ENCODE assay signal across 21 mouse cellular contexts in genomic region chr5:30353605-30354004, GRCm38 (mm10).
DNase-seq lines count a peak whose midpoint lies in the region; ATAC-seq and TF ChIP-seq lines count a peak whose summit lies in the region.
"Had no signal": no experiment of that assay in that cellular context is flagged by ENCODE, and none has a peak within 500 bp of the region (broad histone marks: within the 10 kb centered on the region; RNA-seq: fewer than 3 reads in every experiment).

No protein-coding gene starts in this region.

- no peaks in the 10 kb centered on the region for H3K36me3 ChIP-seq in heart, embryonic 16.5 days (ENCODE audit: control insufficient read depth, insufficient read depth)
- no peaks in the 10 kb centered on the region for H3K36me3 ChIP-seq in heart, adult 2 months (ENCODE audit: control insufficient read depth, insufficient read depth, low read length)
- H3K36me3 ChIP-seq in intestine, embryonic 15.5 days, result no peaks in the 10 kb centered on the region
- H3K36me3 ChIP-seq in thymus, adult 2 months (ENCODE audit: control insufficient read depth, insufficient read depth, low read length), result no peaks in the 10 kb centered on the region
- H3K36me3 ChIP-seq: embryonic facial prominence, embryonic 10.5 days; hindbrain, embryonic 13.5 days; limb, embryonic 10.5 days; midbrain, embryonic 15.5 days; neural tube, embryonic 15.5 days had no signal

- H3K4me3 ChIP-seq in heart, embryonic 16.5 days (ENCODE audit: low read length), result no peak overlapping the region
- no peak overlapping the region for H3K4me3 ChIP-seq in heart, adult 2 months
- H3K4me3 ChIP-seq in intestine, embryonic 15.5 days (replicated peaks), result no peak overlapping the region
- H3K4me3 ChIP-seq in thymus, adult 2 months (ENCODE audit: control insufficient read depth, insufficient read depth, low read length), result no peak overlapping the region
- H3K4me3 ChIP-seq: embryonic facial prominence, embryonic 10.5 days; forebrain, embryonic 13.5 days; hindbrain, embryonic 13.5 days; limb, embryonic 10.5 days; midbrain, embryonic 15.5 days; myocyte; neural tube, embryonic 15.5 days had no signal

- peak; percentile 53; the same call in 1 of the 2 replicates for ATAC-seq in heart, embryonic 16.5 days (replicated peaks; ENCODE audit: extremely low read depth, insufficient read depth, low FRiP score)
- peak; percentile 92 for ATAC-seq in intestine, embryonic 15.5 days
- no peak for ATAC-seq in inflammation-experienced regulatory T-cells, adult 6 months
- ATAC-seq: forebrain, embryonic 13.5 days; liver, postnatal 0 days; midbrain, embryonic 15.5 days had no signal

- WGBS in heart, embryonic 16.5 days, result 50% methylated on average over 3 of the region's 3 CpGs
- 77% methylated on average over 3 of the region's 3 CpGs for WGBS in heart, adult 2 months
- 53% methylated on average over 3 of the region's 3 CpGs for WGBS in intestine, embryonic 15.5 days
- WGBS in thymus, adult 2 months, result 14% methylated on average over 3 of the region's 3 CpGs

- H3K27ac ChIP-seq in heart, embryonic 16.5 days (ENCODE audit: low read length), result no peak overlapping the region
- H3K27ac ChIP-seq in heart, adult 2 months, result no peak overlapping the region
- H3K27ac ChIP-seq in intestine, embryonic 15.5 days, result no peak overlapping the region
- peak overlapping the region; percentile 23; the same call in 1 of the 2 replicates for H3K27ac ChIP-seq in thymus, adult 2 months (ENCODE audit: control insufficient read depth, insufficient read depth, low read length)
- H3K27ac ChIP-seq: embryonic facial prominence, embryonic 10.5 days; forebrain, embryonic 13.5 days; hindbrain, embryonic 13.5 days; limb, embryonic 10.5 days; midbrain, embryonic 15.5 days; neural tube, embryonic 15.5 days had no signal

- no peaks in the 10 kb centered on the region for H3K9me3 ChIP-seq in heart, embryonic 16.5 days (replicated peaks; ENCODE audit: control insufficient read depth, low read length)
- H3K9me3 ChIP-seq in intestine, embryonic 15.5 days, result no peaks in the 10 kb centered on the region
- H3K9me3 ChIP-seq: embryonic facial prominence, embryonic 10.5 days; forebrain, embryonic 13.5 days; hindbrain, embryonic 13.5 days; limb, embryonic 10.5 days; midbrain, embryonic 15.5 days; neural tube, embryonic 15.5 days had no signal

- no peak overlapping the region for H3K4me2 ChIP-seq in heart, embryonic 16.5 days (ENCODE audit: low read depth, low read length)
- H3K4me2 ChIP-seq in intestine, embryonic 15.5 days (replicated peaks), result no peak overlapping the region
- H3K4me2 ChIP-seq: forebrain, embryonic 13.5 days; hindbrain, embryonic 13.5 days; midbrain, embryonic 15.5 days; neural tube, embryonic 15.5 days had no signal

- TF ChIP-seq POLR2A in heart, adult 2 months (IDR thresholded peaks at IDR 0.05; ENCODE audit: insufficient read depth, low read depth, low read length), result no peak
- no peak for TF ChIP-seq POLR2A in thymus, adult 2 months (IDR thresholded peaks at IDR 0.05; ENCODE audit: control insufficient read depth, extremely low read depth, insufficient read depth, low read length, poor library complexity)

- H3K4me1 ChIP-seq in heart, embryonic 16.5 days (ENCODE audit: control insufficient read depth, insufficient read depth, low read length), result 0 out of 2 replicates have a peak, but pooled peaks cover 3% of the 10 kb centered on the region
- no peaks in the 10 kb centered on the region for H3K4me1 ChIP-seq in heart, adult 2 months (ENCODE audit: control insufficient read depth, insufficient read depth, low read length)
- no peaks in the 10 kb centered on the region for H3K4me1 ChIP-seq in intestine, embryonic 15.5 days (replicated peaks)
- H3K4me1 ChIP-seq in thymus, adult 2 months (replicated peaks; ENCODE audit: control insufficient read depth, insufficient read depth, low read length), result peaks cover 17% of the 10 kb centered on the region
- H3K4me1 ChIP-seq: embryonic facial prominence, embryonic 10.5 days; forebrain, embryonic 13.5 days; hindbrain, embryonic 13.5 days; midbrain, embryonic 15.5 days; neural tube, embryonic 15.5 days had no signal

- no peaks in the 10 kb centered on the region for H3K27me3 ChIP-seq in heart, embryonic 16.5 days (ENCODE audit: control insufficient read depth, insufficient read depth, low read length)
- no peaks in the 10 kb centered on the region for H3K27me3 ChIP-seq in heart, adult 2 months (ENCODE audit: control insufficient read depth, insufficient read depth, low read length)
- H3K27me3 ChIP-seq in intestine, embryonic 15.5 days (replicated peaks), result no peaks in the 10 kb centered on the region
- H3K27me3 ChIP-seq in thymus, adult 2 months (ENCODE audit: control insufficient read depth, insufficient read depth, low read length), result no peaks in the 10 kb centered on the region
- H3K27me3 ChIP-seq: forebrain, embryonic 13.5 days; hindbrain, embryonic 13.5 days; midbrain, embryonic 15.5 days; neural tube, embryonic 15.5 days had no signal

- no peak overlapping the region for H3K9ac ChIP-seq in heart, embryonic 16.5 days (ENCODE audit: low read length)
- H3K9ac ChIP-seq in heart, adult 2 months (ENCODE audit: low read depth, low read length), result no peak overlapping the region
- H3K9ac ChIP-seq in intestine, embryonic 15.5 days, result no peak overlapping the region
- H3K9ac ChIP-seq: forebrain, embryonic 13.5 days; hindbrain, embryonic 13.5 days; liver, postnatal 0 days; midbrain, embryonic 15.5 days; neural tube, embryonic 15.5 days had no signal

- H3K79me2 ChIP-seq in heart, adult 2 months (replicated peaks; ENCODE audit: control insufficient read depth, insufficient read depth, low read length), result no peaks in the 10 kb centered on the region

- DNase-seq in heart, adult 2 months, result no peak
- DNase-seq in thymus, adult 2 months, result peak; percentile 77
- DNase-seq in heart, postnatal 14 days, result no peak
- DNase-seq in kidney, adult 9 months, result no peak
- DNase-seq in cerebellum, adult 8-10 months, result no peak
- DNase-seq: cerebellum, adult 2 months; gastrocnemius, postnatal 14 days; kidney, adult 2 months; kidney, postnatal 25 days; liver, postnatal 0 days; lung, postnatal 10 days had no signal

- intact Hi-C loops in heart, adult 2 months (cut with DNase I), result no loop called here
- intact Hi-C loops in heart, postnatal 14 days (cut with DNase I), result no loop called here

- TF ChIP-seq EP300 in heart, adult 2 months (IDR thresholded peaks at IDR 0.05; ENCODE audit: insufficient read depth, low read depth, low read length), result no peak

- TF ChIP-seq CTCF in heart, adult 2 months (IDR thresholded peaks at IDR 0.05), result no peak
- no peak for TF ChIP-seq CTCF in thymus, adult 2 months (IDR thresholded peaks at IDR 0.05; ENCODE audit: borderline replicate concordance, control insufficient read depth, extremely low read depth, insufficient read depth, low read length, poor library complexity)
